Comparison of ENCODE assay signal across 35 mouse cellular contexts in the genomic region with DNA sequence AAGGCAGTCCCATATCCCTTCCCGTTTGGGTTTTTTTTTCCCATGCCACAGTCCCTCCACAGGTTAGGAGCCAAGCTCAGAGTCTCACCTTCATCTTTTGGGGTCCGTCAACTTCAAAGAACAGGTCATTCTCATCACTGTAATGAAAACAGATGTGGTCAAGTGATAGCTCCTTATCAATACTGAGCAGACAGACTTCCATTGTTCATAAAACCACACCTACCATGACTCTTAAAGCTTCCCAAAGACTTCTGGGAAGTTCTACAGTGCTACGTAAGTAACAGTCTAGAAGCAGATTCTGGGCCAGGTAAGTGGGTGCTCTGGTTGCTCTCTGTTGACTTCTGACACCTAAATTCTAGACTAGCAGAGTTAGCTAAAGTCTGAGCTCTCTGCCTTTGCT. TPM values are rescaled to one million over a fixed set of nuclear protein-coding genes. Genes with fewer than 3 reads are reported as not detected.
A peak's percentile ranks its signal among the peaks of the same experiment; 100 is the strongest.
DNase-seq lines count a peak whose midpoint lies in the region; ATAC-seq and TF ChIP-seq lines count a peak whose summit lies in the region.
"Had no signal": no experiment of that assay in that cellular context is flagged by ENCODE, and none has a peak within 500 bp of the region (broad histone marks: within the 10 kb centered on the region; RNA-seq: fewer than 3 reads in every experiment).

No protein-coding gene starts in this region.

- 0 out of 2 replicates have a peak, but pooled peaks have one; percentile 22 for TF ChIP-seq EP300 in liver, postnatal 0 days (IDR thresholded peaks at IDR 0.05; ENCODE audit: low read depth)

- H3K4me1 ChIP-seq in heart, embryonic 11.5 days (ENCODE audit: control insufficient read depth, insufficient read depth, low read length), result no peaks in the 10 kb centered on the region
- no peaks in the 10 kb centered on the region for H3K4me1 ChIP-seq in liver, postnatal 0 days (ENCODE audit: insufficient read depth)
- H3K4me1 ChIP-seq: embryonic facial prominence, embryonic 13.5 days; forebrain, embryonic 10.5 days; hindbrain, embryonic 10.5 days; hindbrain, embryonic 15.5 days; limb, embryonic 12.5 days; midbrain, embryonic 10.5 days; midbrain, embryonic 15.5 days; neural tube, embryonic 15.5 days had no signal

- H3K27ac ChIP-seq in heart, embryonic 11.5 days (ENCODE audit: low read depth, low read length), result no peak overlapping the region
- no peak overlapping the region for H3K27ac ChIP-seq in liver, postnatal 0 days (ENCODE audit: low read depth)
- H3K27ac ChIP-seq: embryonic facial prominence, embryonic 13.5 days; forebrain, embryonic 10.5 days; gastrocnemius, adult 2 months; hindbrain, embryonic 10.5 days; hindbrain, embryonic 15.5 days; left cerebral cortex, adult 2 months; limb, embryonic 12.5 days; liver, embryonic 15.5 days; midbrain, embryonic 10.5 days; midbrain, embryonic 15.5 days; neural tube, embryonic 15.5 days had no signal

- WGBS in heart, embryonic 11.5 days (ENCODE audit: insufficient replicate concordance), result 62% methylated on average over 3 of the region's 3 CpGs
- 48% methylated on average over 3 of the region's 3 CpGs for WGBS in liver, postnatal 0 days (ENCODE audit: insufficient replicate concordance)

- H3K4me3 ChIP-seq in heart, embryonic 11.5 days (ENCODE audit: low read depth, low read length), result no peak overlapping the region
- H3K4me3 ChIP-seq in liver, postnatal 0 days (ENCODE audit: low read depth, low read length), result no peak overlapping the region
- H3K4me3 ChIP-seq: embryonic facial prominence, embryonic 13.5 days; forebrain, embryonic 10.5 days; gastrocnemius, adult 2 months; hindbrain, embryonic 10.5 days; hindbrain, embryonic 15.5 days; left cerebral cortex, adult 2 months; limb, embryonic 12.5 days; liver, embryonic 15.5 days; midbrain, embryonic 10.5 days; midbrain, embryonic 15.5 days; neural tube, embryonic 15.5 days had no signal

- H3K9ac ChIP-seq in heart, embryonic 11.5 days (ENCODE audit: low read depth, low read length), result no peak overlapping the region
- H3K9ac ChIP-seq in liver, postnatal 0 days (replicated peaks), result no peak overlapping the region
- H3K9ac ChIP-seq: embryonic facial prominence, embryonic 13.5 days; hindbrain, embryonic 15.5 days; limb, embryonic 12.5 days; liver, embryonic 15.5 days; midbrain, embryonic 15.5 days; neural tube, embryonic 15.5 days had no signal

- ATAC-seq in heart, embryonic 11.5 days (replicated peaks; ENCODE audit: insufficient number of reproducible peaks, low FRiP score, low TSS enrichment), result peak; percentile 59; the same call in 1 of the 2 replicates
- ATAC-seq in liver, postnatal 0 days, result no peak
- ATAC-seq: forebrain, embryonic 16.5 days; inflammation-experienced regulatory T-cells, adult 6 months; midbrain, embryonic 15.5 days had no signal

- H3K36me3 ChIP-seq in heart, embryonic 11.5 days (ENCODE audit: control insufficient read depth, insufficient read depth, low read length), result no peaks in the 10 kb centered on the region
- H3K36me3 ChIP-seq in liver, postnatal 0 days (replicated peaks; ENCODE audit: insufficient read depth, low read length), result no peaks in the 10 kb centered on the region
- H3K36me3 ChIP-seq: embryonic facial prominence, embryonic 13.5 days; forebrain, embryonic 10.5 days; hindbrain, embryonic 10.5 days; hindbrain, embryonic 15.5 days; limb, embryonic 12.5 days; liver, embryonic 15.5 days; midbrain, embryonic 10.5 days; midbrain, embryonic 15.5 days; neural tube, embryonic 15.5 days had no signal

- no peak for DNase-seq in heart, postnatal 10 days
- peak; percentile 17 for DNase-seq in 416B (ENCODE audit: low read depth)
- DNase-seq in c-Kit-positive CD71-positive TER-119-positive erythroid progenitor cells, embryonic 14.5 days (ENCODE audit: low spot score), result peak; percentile 42
- DNase-seq in liver, postnatal 0 days, result peak; percentile 3
- DNase-seq in embryo, embryonic 11 days, result no peak
- no peak for DNase-seq in urinary bladder, postnatal 25 days (ENCODE audit: low spot score)
- DNase-seq: cerebellum, adult 11 months; cerebellum, adult 9-10 months; gastrocnemius, adult 2 months; gastrocnemius, postnatal 36 days; heart, adult 18-20 months; kidney, adult 11 months; kidney, postnatal 25 days; lung, postnatal 36 days; right cerebral cortex, postnatal 25 days; thymus, adult 18-20 months; thymus, postnatal 25 days had no signal

- no peaks in the 10 kb centered on the region for H3K9me3 ChIP-seq in heart, embryonic 11.5 days (replicated peaks; ENCODE audit: control insufficient read depth, low read length)
- no peaks in the 10 kb centered on the region for H3K9me3 ChIP-seq in liver, postnatal 0 days (ENCODE audit: low read length)
- H3K9me3 ChIP-seq: embryonic facial prominence, embryonic 13.5 days; forebrain, embryonic 10.5 days; hindbrain, embryonic 10.5 days; hindbrain, embryonic 15.5 days; limb, embryonic 12.5 days; liver, embryonic 15.5 days; midbrain, embryonic 10.5 days; midbrain, embryonic 15.5 days; neural tube, embryonic 15.5 days had no signal

- H3K4me2 ChIP-seq in heart, embryonic 11.5 days, result no peak overlapping the region; the same call in 1 of the 2 replicates
- no peak overlapping the region for H3K4me2 ChIP-seq in liver, postnatal 0 days (ENCODE audit: low read depth, low read length)
- H3K4me2 ChIP-seq: embryonic facial prominence, embryonic 13.5 days; hindbrain, embryonic 15.5 days; limb, embryonic 12.5 days; liver, embryonic 15.5 days; midbrain, embryonic 15.5 days; neural tube, embryonic 15.5 days had no signal

- intact Hi-C loops in heart, postnatal 10 days (cut with DNase I), result no loop called here

- H3K27me3 ChIP-seq in heart, embryonic 11.5 days (ENCODE audit: control insufficient read depth, insufficient read depth, low read length), result no peaks in the 10 kb centered on the region
- H3K27me3 ChIP-seq in liver, postnatal 0 days (ENCODE audit: insufficient read depth, low read length), result no peaks in the 10 kb centered on the region
- H3K27me3 ChIP-seq: embryonic facial prominence, embryonic 13.5 days; hindbrain, embryonic 15.5 days; limb, embryonic 12.5 days; liver, embryonic 15.5 days; midbrain, embryonic 15.5 days; neural tube, embryonic 15.5 days had no signal

- no peak for TF ChIP-seq CTCF in liver, postnatal 0 days (IDR thresholded peaks at IDR 0.05; ENCODE audit: low read depth)

RNA-seq across cellular contexts. Expression of a gene that starts 1.3 kb away (rescaled TPM):
- polyA plus RNA-seq in heart, embryonic 11.5 days (2014; fragmentation: Nextera tagmentation; extraction: Ambion mirVana), result not detected in 2 replicates
- under 1 TPM; 0.25 to 0.34 TPM for total RNA-seq in heart, postnatal 10 days (2021)
- 1.3 TPM in 2 replicates for polyA plus RNA-seq in liver, postnatal 0 days (2015; fragmentation: Nextera tagmentation; extraction: Ambion mirVana)
- total RNA-seq: gastrocnemius, adult 2 months; gastrocnemius, postnatal 36 days; layer of hippocampus, adult 18-20 months; layer of hippocampus, postnatal 10 days; left cerebral cortex, postnatal 25 days had no signal
- polyA plus RNA-seq: forebrain, embryonic 10.5 days; forebrain, embryonic 16.5 days; hindbrain, embryonic 10.5 days; hindbrain, embryonic 15.5 days; kidney, embryonic 14.5 days; limb, embryonic 12.5 days; lung, embryonic 16.5 days; midbrain, embryonic 10.5 days; midbrain, embryonic 15.5 days; neural tube, embryonic 15.5 days had no signal

RNA-seq across cellular contexts. Expression of a gene that starts 59.8 kb away (rescaled TPM):
- 0.26 TPM in 1 of 2 replicates, not detected in the other for polyA plus RNA-seq in heart, embryonic 11.5 days (2014; fragmentation: Nextera tagmentation; extraction: Ambion mirVana)
- under 1 TPM in 1 of 2 experiments, not detected in 1; 0.12 TPM for total RNA-seq in heart, postnatal 10 days (2021)
- polyA plus RNA-seq in liver, postnatal 0 days (2015; fragmentation: Nextera tagmentation; extraction: Ambion mirVana), result 4.8 and 6.3 TPM in 2 replicates
- total RNA-seq: gastrocnemius, adult 2 months; gastrocnemius, postnatal 36 days; heart, adult 18-20 months had no signal
- polyA plus RNA-seq: embryonic facial prominence, embryonic 13.5 days; forebrain, embryonic 10.5 days; hindbrain, embryonic 10.5 days; kidney, embryonic 14.5 days; limb, embryonic 12.5 days; lung, embryonic 16.5 days had no signal

Comparison
In these comparisons a context has a peak if more than half of its experiments do, and no peak if none do; other contexts are left out.
1. DNase-seq: peak in 416B (single experiment), c-Kit-positive CD71-positive TER-119-positive erythroid progenitor cells, embryonic 14.5 days (single experiment) and liver, postnatal 0 days (single experiment); none in heart, postnatal 10 days (0 of 2), embryo, embryonic 11 days (single experiment) and urinary bladder, postnatal 25 days (single experiment).